Mouse (Mus musculus) embryo, embryonic 9.5 days (tissue): Measurements from ENCODE around the gene Camk2d.

Source experiments
- DNase-seq: peaks from one replicate; pipeline ENCODE4 v3.0.0-alpha.2; 2017; ENCODE audit errors: extremely low spot score

The Camk2d gene

GRCm38 (mm10) chr3:126652361-126652760 is 56.3 kb downstream of the Camk2d start:
- no peak for DNase-seq

- no peak for DNase-seq
Observed at GRCm38 (mm10) chr3:126653118-126653517, 57.0 kb downstream of the Camk2d start.

- no peak for DNase-seq
Observed at GRCm38 (mm10) chr3:126656173-126656572, 60.1 kb downstream of the Camk2d start.

- no peak for DNase-seq
Observed at GRCm38 (mm10) chr3:126657895-126658294, 61.8 kb downstream of the Camk2d start.

- no peak for DNase-seq
Observed at GRCm38 (mm10) chr3:126658791-126659190, 62.7 kb downstream of the Camk2d start.

- DNase-seq, result no peak
Observed at GRCm38 (mm10) chr3:126659235-126659634, 63.1 kb downstream of the Camk2d start.

GRCm38 (mm10) chr3:126659832-126660564 is 63.9 kb downstream of the Camk2d start:
- no peak for DNase-seq

- no peak for DNase-seq
Observed at GRCm38 (mm10) chr3:126660575-126660974, 64.5 kb downstream of the Camk2d start.

- DNase-seq, result no peak
Observed at GRCm38 (mm10) chr3:126660986-126661385, 64.9 kb downstream of the Camk2d start.

- DNase-seq, result no peak
Observed at GRCm38 (mm10) chr3:126661920-126662319, 65.8 kb downstream of the Camk2d start.

GRCm38 (mm10) chr3:126663436-126663835 is 67.3 kb downstream of the Camk2d start:
- DNase-seq, result no peak

- no peak for DNase-seq
Observed at GRCm38 (mm10) chr3:126665866-126666265, 69.8 kb downstream of the Camk2d start.

GRCm38 (mm10) chr3:126667019-126667418 is 70.9 kb downstream of the Camk2d start:
- DNase-seq, result no peak

- DNase-seq, result no peak
Observed at GRCm38 (mm10) chr3:126667451-126667850, 71.3 kb downstream of the Camk2d start.

- no peak for DNase-seq
Observed at GRCm38 (mm10) chr3:126668123-126668522, 72.0 kb downstream of the Camk2d start.

GRCm38 (mm10) chr3:126668692-126669091 is 72.6 kb downstream of the Camk2d start:
- DNase-seq, result no peak

GRCm38 (mm10) chr3:126670413-126670812 is 74.3 kb downstream of the Camk2d start:
- no peak for DNase-seq

GRCm38 (mm10) chr3:126671292-126671691 is 75.2 kb downstream of the Camk2d start:
- DNase-seq, result no peak

- no peak for DNase-seq
Observed at GRCm38 (mm10) chr3:126681051-126681450, 84.9 kb downstream of the Camk2d start.

GRCm38 (mm10) chr3:126681996-126682395 is 85.9 kb downstream of the Camk2d start:
- DNase-seq, result no peak

GRCm38 (mm10) chr3:126685363-126685762 is 89.3 kb downstream of the Camk2d start:
- no peak for DNase-seq

GRCm38 (mm10) chr3:126687150-126687549 is 91.0 kb downstream of the Camk2d start:
- DNase-seq, result no peak

- DNase-seq, result no peak
Observed at GRCm38 (mm10) chr3:126688516-126688915, 92.4 kb downstream of the Camk2d start.
